Mouse (Mus musculus) MEL (cell line): ENCODE results near the gene Slc16a13.

Experiments
- CHD2 ChIP-seq: IDR thresholded peaks from 2 replicates; pipeline ENCODE4 v1.6.1; 2011; ENCODE audit warnings: low read length, improper control_type of control experiment
- CTCF ChIP-seq, 3 experiments: IDR thresholded peaks in 2 of 3; conservative IDR thresholded peaks in 1 of 3; 2 replicates each; pipeline ENCODE4 v1.5.1; 2011 to 2012; ENCODE audit warnings: low read length in 3 of 3, low read depth in 2 of 3, mild to moderate bottlenecking in 2 of 3, improper control_type of control experiment in 1 of 3, inconsistent platforms in 1 of 3, mixed read lengths in 1 of 3, moderate library complexity in 1 of 3; ENCODE audit not compliant: control insufficient read depth in 1 of 3, insufficient read depth in 1 of 3, poor library complexity in 1 of 3, severe bottlenecking in 1 of 3
- EP300 ChIP-seq, 2 experiments: IDR thresholded peaks; 2 replicates each; pipeline ENCODE4 v1.6.1; 2011; ENCODE audit warnings: improper control_type of control experiment in 2 of 2, low read length in 2 of 2, low read depth in 1 of 2, mild to moderate bottlenecking in 1 of 2
- ETS1 ChIP-seq: IDR thresholded peaks from 2 replicates; pipeline ENCODE4 v1.6.1; 2012; ENCODE audit warnings: low read depth, mild to moderate bottlenecking, inconsistent platforms, low read length, improper control_type of control experiment, moderate library complexity
- GATA1 ChIP-seq: IDR thresholded peaks from 2 replicates; pipeline ENCODE4 v1.6.1; 2011; ENCODE audit warnings: low read depth, low read length, improper control_type of control experiment
- KAT2A ChIP-seq: conservative IDR thresholded peaks from 2 replicates; pipeline ENCODE4 v1.6.1; 2012; ENCODE audit warnings: low read depth, low read length, improper control_type of control experiment, inconsistent platforms
- MAFK ChIP-seq: IDR thresholded peaks from 2 replicates; pipeline ENCODE4 v1.6.1; 2011; ENCODE audit warnings: low read depth, mild to moderate bottlenecking, low read length, improper control_type of control experiment, borderline replicate concordance
- SIN3A ChIP-seq: IDR thresholded peaks from 2 replicates; pipeline ENCODE4 v1.6.1; 2012; ENCODE audit warnings: low read length, improper control_type of control experiment, inconsistent platforms
- TAL1 ChIP-seq: IDR thresholded peaks from 2 replicates; pipeline ENCODE4 v1.6.1; 2012; ENCODE audit warnings: mild to moderate bottlenecking, inconsistent platforms, low read length, moderate library complexity, mixed read lengths
- ZMIZ1 ChIP-seq: IDR thresholded peaks from 2 replicates; pipeline ENCODE4 v1.6.1; 2012; ENCODE audit warnings: low read depth, mild to moderate bottlenecking, inconsistent platforms, low read length, improper control_type of control experiment, moderate library complexity

- TF ChIP-seq KAT2A (no peak), EP300 (IDR thresholded peaks at IDR 0.05; ENCODE audit: low read depth in 1 of 2, low read length in 2 of 2) (no peak), SIN3A (no peak), TAL1 (no peak), CTCF (IDR thresholded peaks at IDR 0.05 in 2 of 3, conservative IDR thresholded peaks at IDR 0.05 in 1 of 3; ENCODE audit: control insufficient read depth in 1 of 3, insufficient read depth in 1 of 3, low read depth in 2 of 3, low read length in 3 of 3, poor library complexity in 1 of 3, severe bottlenecking in 1 of 3) (no peak), GATA1 (no peak), MAFK (no peak), ETS1 (no peak), ZMIZ1 (no peak), CHD2 (no peak)
Measured at GRCm38 (mm10) chr11:70191188-70191587, 29.7 kb downstream of the Slc16a13 start.
